8 mouse cellular contexts compared by ENCODE assay signal in the genomic region with DNA sequence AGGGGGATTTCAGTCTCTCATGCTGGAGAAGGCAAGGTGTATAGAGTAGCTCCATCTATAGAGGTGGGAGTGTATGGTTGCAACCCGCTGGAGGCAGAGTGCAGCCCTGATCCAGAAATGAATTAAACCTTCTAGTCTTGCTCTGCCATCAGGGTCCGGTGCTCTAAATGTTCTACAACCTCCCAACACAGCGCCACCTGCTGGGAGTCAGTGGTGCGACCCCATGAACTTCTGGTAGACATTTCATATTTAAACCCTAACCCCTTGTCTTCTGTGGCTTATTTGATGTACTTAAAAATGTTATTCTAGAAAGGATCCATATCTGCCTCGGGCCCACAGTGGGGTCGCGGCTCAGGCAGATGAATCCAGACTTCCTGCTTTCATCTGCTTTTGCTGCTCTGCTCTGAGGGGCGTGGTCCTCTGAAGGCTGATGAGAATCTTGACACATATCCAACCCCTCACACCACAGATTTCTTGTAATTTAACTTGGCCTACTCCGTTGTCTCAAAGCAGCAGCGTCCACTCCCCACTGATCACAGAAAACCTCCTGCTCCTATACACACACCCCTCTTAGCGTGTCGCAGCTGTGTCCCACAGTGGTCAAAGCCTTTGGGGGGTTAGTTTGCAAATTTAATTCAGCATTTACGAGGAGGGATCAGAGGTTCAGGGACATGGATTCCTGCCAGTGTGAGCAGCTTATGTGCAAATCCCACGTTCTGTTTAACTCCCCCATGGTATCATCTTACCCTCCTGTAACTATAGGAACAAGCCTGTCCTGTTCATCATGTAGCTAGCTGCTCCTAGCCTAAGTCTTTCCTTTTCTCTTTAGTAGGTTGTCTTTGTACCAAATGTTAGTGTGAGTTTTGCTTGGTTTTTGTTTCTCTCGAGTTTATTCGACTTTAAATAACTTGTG. TPM values are rescaled to one million over a fixed set of nuclear protein-coding genes. Genes with fewer than 3 reads are reported as not detected.
DNase-seq lines count a peak whose midpoint lies in the region; ATAC-seq and TF ChIP-seq lines count a peak whose summit lies in the region.

No protein-coding gene starts in this region.

- DNase-seq in cerebellum, adult 2 months, result peak in 1 of 2 experiments; percentile 31
- DNase-seq in cerebellum, adult 9-10 months, result no peak
- no peak for DNase-seq in midbrain, postnatal 0 days (ENCODE audit: low spot score)
- no peak for DNase-seq in midbrain, embryonic 10.5 days (ENCODE audit: low spot score)
- peak; percentile 22 for DNase-seq in kidney, adult 2 months
- DNase-seq in right cerebral cortex, postnatal 10 days (ENCODE audit: low spot score in 2 of 2), result no peak

- H3K9me3 ChIP-seq in midbrain, postnatal 0 days (ENCODE audit: low read length), result no peaks in the 10 kb centered on the region
- no peaks in the 10 kb centered on the region for H3K9me3 ChIP-seq in midbrain, embryonic 10.5 days (replicated peaks)

- 53% methylated on average over 16 of the region's 16 CpGs for WGBS in cerebellum, adult 2 months
- 54% methylated on average over 16 of the region's 16 CpGs for WGBS in midbrain, postnatal 0 days
- 74% methylated on average over 16 of the region's 16 CpGs for WGBS in midbrain, embryonic 10.5 days
- 35% methylated on average over 16 of the region's 16 CpGs for whole genome bisulfite sequencing in kidney, adult 2 months
- whole genome bisulfite sequencing in olfactory bulb, adult 2 months, result 59% methylated on average over 16 of the region's 16 CpGs

- H3K27ac ChIP-seq in cerebellum, adult 2 months (ENCODE audit: insufficient read depth, low read length), result no peak overlapping the region
- no peak overlapping the region for H3K27ac ChIP-seq in midbrain, postnatal 0 days (ENCODE audit: low read depth, low read length)
- no peak overlapping the region for H3K27ac ChIP-seq in midbrain, embryonic 10.5 days (replicated peaks)
- H3K27ac ChIP-seq in kidney, adult 2 months (ENCODE audit: insufficient read depth, low read depth, low read length), result no peak overlapping the region
- no peak overlapping the region for H3K27ac ChIP-seq in olfactory bulb, adult 2 months (ENCODE audit: insufficient read depth, low read depth, low read length)

- TF ChIP-seq CTCF in cerebellum, adult 2 months (IDR thresholded peaks at IDR 0.05; ENCODE audit: borderline replicate concordance, insufficient read depth, low read depth, low read length), result peak; percentile 35; the same call in 1 of the 2 replicates
- peak; percentile 43 for TF ChIP-seq CTCF in midbrain, postnatal 0 days (IDR thresholded peaks at IDR 0.05)
- TF ChIP-seq CTCF in kidney, adult 2 months (conservative IDR thresholded peaks at IDR 0.05; ENCODE audit: insufficient read depth, insufficient read length, low read depth, low read length), result peak; percentile 39
- TF ChIP-seq CTCF in olfactory bulb, adult 2 months (IDR thresholded peaks at IDR 0.05; ENCODE audit: insufficient read depth, low read depth, low read length), result 0 out of 2 replicates have a peak, but pooled peaks have one; percentile 9

- no peak overlapping the region for H3K4me3 ChIP-seq in cerebellum, adult 2 months (replicated peaks; ENCODE audit: insufficient read depth, low read depth, low read length)
- no peak overlapping the region for H3K4me3 ChIP-seq in midbrain, postnatal 0 days (ENCODE audit: low read depth, low read length)
- no peak overlapping the region for H3K4me3 ChIP-seq in midbrain, embryonic 10.5 days
- H3K4me3 ChIP-seq in kidney, adult 2 months (ENCODE audit: insufficient read depth, low read depth, low read length), result no peak overlapping the region
- H3K4me3 ChIP-seq in olfactory bulb, adult 2 months (ENCODE audit: insufficient read depth, low read depth, low read length), result no peak overlapping the region

- peaks cover 4% of the 10 kb centered on the region for H3K4me1 ChIP-seq in cerebellum, adult 2 months (ENCODE audit: control insufficient read depth, insufficient read depth, low read length)
- H3K4me1 ChIP-seq in midbrain, postnatal 0 days (ENCODE audit: insufficient read depth, low read length), result no peaks in the 10 kb centered on the region; the same call in 1 of the 2 replicates
- H3K4me1 ChIP-seq in midbrain, embryonic 10.5 days, result 0 out of 2 replicates have a peak, but pooled peaks cover 3% of the 10 kb centered on the region
- no peaks in the 10 kb centered on the region for H3K4me1 ChIP-seq in kidney, adult 2 months (ENCODE audit: control insufficient read depth, insufficient read depth, low read length)
- H3K4me1 ChIP-seq in olfactory bulb, adult 2 months (ENCODE audit: control insufficient read depth, insufficient read depth, low read length), result peaks cover 5% of the 10 kb centered on the region

- H3K36me3 ChIP-seq in midbrain, postnatal 0 days (ENCODE audit: insufficient read depth, low read length), result no peaks in the 10 kb centered on the region
- no peaks in the 10 kb centered on the region for H3K36me3 ChIP-seq in midbrain, embryonic 10.5 days
- no peaks in the 10 kb centered on the region for H3K36me3 ChIP-seq in kidney, adult 2 months (ENCODE audit: control insufficient read depth, insufficient read depth, low read length)

- H3K9ac ChIP-seq in midbrain, postnatal 0 days (replicated peaks; ENCODE audit: low read length, poor library complexity, severe bottlenecking), result no peak overlapping the region

- H3K27me3 ChIP-seq in cerebellum, adult 2 months (ENCODE audit: control insufficient read depth, insufficient read depth, low read length), result no peaks in the 10 kb centered on the region
- no peaks in the 10 kb centered on the region for H3K27me3 ChIP-seq in midbrain, postnatal 0 days (ENCODE audit: insufficient read depth, low read length)
- H3K27me3 ChIP-seq in midbrain, embryonic 10.5 days (ENCODE audit: low read depth, poor library complexity, severe bottlenecking), result no peaks in the 10 kb centered on the region
- no peaks in the 10 kb centered on the region; the same call in 1 of the 2 replicates for H3K27me3 ChIP-seq in kidney, adult 2 months (replicated peaks; ENCODE audit: control insufficient read depth, insufficient read depth, low read length)

- no peak for ATAC-seq in midbrain, postnatal 0 days (ENCODE audit: low FRiP score)
- ATAC-seq in inflammation-experienced regulatory T-cells, adult 6 months, result no peak

- TF ChIP-seq POLR2A in cerebellum, adult 2 months (IDR thresholded peaks at IDR 0.05; ENCODE audit: borderline replicate concordance, insufficient read depth, low read length), result no peak
- no peak for TF ChIP-seq POLR2A in kidney, adult 2 months (IDR thresholded peaks at IDR 0.05; ENCODE audit: low read depth, low read length)
- TF ChIP-seq POLR2A in olfactory bulb, adult 2 months (IDR thresholded peaks at IDR 0.05; ENCODE audit: insufficient read depth, low read depth, low read length), result no peak

- no peak overlapping the region for H3K4me2 ChIP-seq in midbrain, postnatal 0 days (ENCODE audit: low read depth, low read length, poor library complexity, severe bottlenecking)

RNA-seq across cellular contexts. Expression of a gene that starts 3.9 kb away (rescaled TPM):
- polyA plus RNA-seq in cerebellum, adult 2 months (2012; rRNA removed), result 0.26 and 0.73 TPM in 2 replicates
- total RNA-seq in midbrain, postnatal 0 days (2014; rRNA removed), result 0.27 TPM in 1 of 2 replicates, not detected in the other
- 0.07 and 0.11 TPM in 2 replicates for polyA plus RNA-seq in midbrain, postnatal 0 days (2015; fragmentation: Nextera tagmentation; extraction: Ambion mirVana)
- polyA plus RNA-seq in midbrain, embryonic 10.5 days (2016; fragmentation: Nextera tagmentation; extraction: Ambion mirVana), result 0.09 and 0.14 TPM in 2 replicates
- 0.37 and 0.42 TPM in 2 replicates for polyA plus RNA-seq in kidney, adult 2 months (2012; rRNA removed)
- not detected in 2 replicates for polyA plus RNA-seq in olfactory bulb, adult 2 months (2012; ENCODE audit: insufficient read depth, insufficient read length, low replicate concordance, missing spikeins)
- not detected for polyA plus RNA-seq in inflammation-experienced regulatory T-cells, adult 6 months (2017; shearing (Covaris generic))

RNA-seq across cellular contexts. Expression of a gene that starts 10.9 kb away (rescaled TPM):
- polyA plus RNA-seq in cerebellum, adult 2 months (2012; rRNA removed), result 12.4 and 13.1 TPM in 2 replicates
- total RNA-seq in midbrain, postnatal 0 days (2014; rRNA removed), result 20.2 and 30.4 TPM in 2 replicates
- 13.3 and 14.7 TPM in 2 replicates for polyA plus RNA-seq in midbrain, postnatal 0 days (2015; fragmentation: Nextera tagmentation; extraction: Ambion mirVana)
- polyA plus RNA-seq in midbrain, embryonic 10.5 days (2016; fragmentation: Nextera tagmentation; extraction: Ambion mirVana), result 36.4 and 37.7 TPM in 2 replicates
- 11.0 and 12.7 TPM in 2 replicates for polyA plus RNA-seq in kidney, adult 2 months (2012; rRNA removed)
- polyA plus RNA-seq in olfactory bulb, adult 2 months (2012; ENCODE audit: insufficient read depth, insufficient read length, low replicate concordance, missing spikeins), result not detected in 2 replicates
- 10 to 100 TPM in 1 of 3 experiments, 1 to 10 TPM in 2; 9.3 to 10.0 (median 9.7) TPM for polyA plus RNA-seq in inflammation-experienced regulatory T-cells, adult 6 months (2017; shearing (Covaris generic))

RNA-seq across cellular contexts. Expression of a gene that starts 38.6 kb away (rescaled TPM):
- polyA plus RNA-seq in cerebellum, adult 2 months (2012; rRNA removed), result not detected in 2 replicates
- not detected in 2 replicates for total RNA-seq in midbrain, postnatal 0 days (2014; rRNA removed)
- polyA plus RNA-seq in midbrain, postnatal 0 days (2015; fragmentation: Nextera tagmentation; extraction: Ambion mirVana), result not detected in 2 replicates
- polyA plus RNA-seq in midbrain, embryonic 10.5 days (2016; fragmentation: Nextera tagmentation; extraction: Ambion mirVana), result not detected in 2 replicates
- polyA plus RNA-seq in kidney, adult 2 months (2012; rRNA removed), result not detected in 2 replicates
- polyA plus RNA-seq in olfactory bulb, adult 2 months (2012; ENCODE audit: insufficient read depth, insufficient read length, low replicate concordance, missing spikeins), result not detected in 2 replicates
- not detected for polyA plus RNA-seq in inflammation-experienced regulatory T-cells, adult 6 months (2017; shearing (Covaris generic))

RNA-seq across cellular contexts. Expression of a gene that starts 55.6 kb away (rescaled TPM):
- not detected in 2 replicates for polyA plus RNA-seq in cerebellum, adult 2 months (2012; rRNA removed)
- total RNA-seq in midbrain, postnatal 0 days (2014; rRNA removed), result not detected in 2 replicates
- not detected in 2 replicates for polyA plus RNA-seq in midbrain, postnatal 0 days (2015; fragmentation: Nextera tagmentation; extraction: Ambion mirVana)
- not detected in 2 replicates for polyA plus RNA-seq in midbrain, embryonic 10.5 days (2016; fragmentation: Nextera tagmentation; extraction: Ambion mirVana)
- not detected in 2 replicates for polyA plus RNA-seq in kidney, adult 2 months (2012; rRNA removed)
- polyA plus RNA-seq in olfactory bulb, adult 2 months (2012; ENCODE audit: insufficient read depth, insufficient read length, low replicate concordance, missing spikeins), result not detected in 2 replicates
- not detected for polyA plus RNA-seq in inflammation-experienced regulatory T-cells, adult 6 months (2017; shearing (Covaris generic))

Comparison
In these comparisons a context has a peak if more than half of its experiments do, and no peak if none do; other contexts are left out.
1. RNA of a gene that starts 10.9 kb away (polyA plus RNA-seq): 36.4 to 37.7 TPM in midbrain, embryonic 10.5 days, 13.3 to 14.7 TPM in midbrain, postnatal 0 days, 11.0 to 12.7 TPM in kidney, adult 2 months, 12.4 to 13.1 TPM in cerebellum, adult 2 months and 9.3 to 10.0 TPM in inflammation-experienced regulatory T-cells, adult 6 months; not detected in olfactory bulb, adult 2 months; every median in the first group is over 10 times any median in the second.
2. Peak in every context shown above with its lines, with median percentiles within 50 percentile points of each other: CTCF ChIP-seq.